Mouse (Mus musculus) MEL (cell line): ENCODE results near the gene Adamtsl1. TPM values are rescaled to one million over a fixed set of nuclear protein-coding genes. Genes with fewer than 3 reads are reported as not detected.

Experiments used
- DNase-seq: peaks from one replicate; pipeline ENCODE4 v3.0.0; 2011; ENCODE audit warnings: low read depth, low spot score
- H3K27ac ChIP-seq: 2 replicates; pipeline ENCODE4 v1.5.1; 2012; ENCODE audit warnings: low read depth, mild to moderate bottlenecking, control low read depth, low read length, moderate library complexity; ENCODE audit not compliant: control insufficient read depth
- H3K27me3 ChIP-seq, 2 experiments: fragments of 150-350 bp in 1 of 2; sonication (generic) in 1 of 2; 2 replicates each; pipeline ENCODE4 v1.6.1; 2012; ENCODE audit warnings: low read length in 2 of 2, mild to moderate bottlenecking in 2 of 2, improper control_type of control experiment in 1 of 2, moderate library complexity in 1 of 2; ENCODE audit not compliant: insufficient read depth in 2 of 2, control insufficient read depth in 1 of 2
- H3K36me3 ChIP-seq, 2 experiments: 2 replicates each; pipeline ENCODE4 v1.6.1; 2012 to 2014; ENCODE audit warnings: low read length in 2 of 2, improper control_type of control experiment in 1 of 2, inconsistent platforms in 1 of 2, mild to moderate bottlenecking in 1 of 2; ENCODE audit not compliant: insufficient read depth in 2 of 2, control insufficient read depth in 1 of 2
- H3K4me1 ChIP-seq, 2 experiments: fragments of 150-350 bp in 1 of 2; sonication (generic) in 1 of 2; 2 replicates each; pipeline ENCODE4 v1.6.1; 2012; ENCODE audit warnings: low read length in 2 of 2, improper control_type of control experiment in 1 of 2, mild to moderate bottlenecking in 1 of 2; ENCODE audit not compliant: insufficient read depth in 2 of 2, control insufficient read depth in 1 of 2
- H3K4me3 ChIP-seq, 2 experiments: fragments of 150-350 bp in 1 of 2; sonication (generic) in 1 of 2; 2 replicates each; pipeline ENCODE4 v1.5.1; 2012; ENCODE audit warnings: low read depth in 2 of 2, low read length in 2 of 2, mild to moderate bottlenecking in 2 of 2, moderate library complexity in 2 of 2, control low read depth in 1 of 2, improper control_type of control experiment in 1 of 2; ENCODE audit not compliant: control insufficient read depth in 1 of 2, insufficient read depth in 1 of 2
- H3K79me2 ChIP-seq: 2 replicates; pipeline ENCODE4 v1.6.1; 2012; ENCODE audit warnings: mild to moderate bottlenecking, low read length, moderate library complexity; ENCODE audit not compliant: control insufficient read depth, poor library complexity, insufficient read depth
- H3K9ac ChIP-seq: 2 replicates; pipeline ENCODE4 v1.6.1; 2012; ENCODE audit warnings: low read depth, mild to moderate bottlenecking, control low read depth, low read length, moderate library complexity; ENCODE audit not compliant: control insufficient read depth, poor library complexity, severe bottlenecking
- H3K9me3 ChIP-seq: fragments of 150-350 bp; sonication (generic); replicated peaks from 2 replicates; pipeline ENCODE4 v1.6.1; 2012; ENCODE audit warnings: mild to moderate bottlenecking, low read length, improper control_type of control experiment, moderate library complexity; ENCODE audit not compliant: insufficient read depth
- BHLHE40 ChIP-seq: IDR thresholded peaks from 2 replicates; pipeline ENCODE4 v1.6.1; 2012; ENCODE audit warnings: low read depth, mild to moderate bottlenecking, inconsistent platforms, low read length, improper control_type of control experiment, borderline replicate concordance
- CHD2 ChIP-seq: IDR thresholded peaks from 2 replicates; pipeline ENCODE4 v1.6.1; 2011; ENCODE audit warnings: low read length, improper control_type of control experiment
- CTCF ChIP-seq, 3 experiments: IDR thresholded peaks in 2 of 3; conservative IDR thresholded peaks in 1 of 3; 2 replicates each; pipeline ENCODE4 v1.5.1; 2011 to 2012; ENCODE audit warnings: low read length in 3 of 3, low read depth in 2 of 3, mild to moderate bottlenecking in 2 of 3, improper control_type of control experiment in 1 of 3, inconsistent platforms in 1 of 3, mixed read lengths in 1 of 3, moderate library complexity in 1 of 3; ENCODE audit not compliant: control insufficient read depth in 1 of 3, insufficient read depth in 1 of 3, poor library complexity in 1 of 3, severe bottlenecking in 1 of 3
- E2F4 ChIP-seq: IDR thresholded peaks from 2 replicates; pipeline ENCODE4 v1.6.1; 2011; ENCODE audit warnings: low read depth, low read length, improper control_type of control experiment, borderline replicate concordance
- GABPA ChIP-seq: IDR thresholded peaks from 2 replicates; pipeline ENCODE4 v1.6.1; 2012; ENCODE audit warnings: low read depth, mild to moderate bottlenecking, inconsistent platforms, low read length, improper control_type of control experiment, moderate library complexity
- GATA1 ChIP-seq: IDR thresholded peaks from 2 replicates; pipeline ENCODE4 v1.6.1; 2011; ENCODE audit warnings: low read depth, low read length, improper control_type of control experiment
- HCFC1 ChIP-seq: IDR thresholded peaks from 2 replicates; pipeline ENCODE4 v1.6.1; 2012; ENCODE audit warnings: low read depth, mild to moderate bottlenecking, inconsistent platforms, low read length, improper control_type of control experiment, moderate library complexity
- JUND ChIP-seq: IDR thresholded peaks from 2 replicates; pipeline ENCODE4 v1.6.1; 2011; ENCODE audit warnings: low read depth, mild to moderate bottlenecking, improper control_type of control experiment, low read length
- MAFK ChIP-seq: IDR thresholded peaks from 2 replicates; pipeline ENCODE4 v1.6.1; 2011; ENCODE audit warnings: low read depth, mild to moderate bottlenecking, low read length, improper control_type of control experiment, borderline replicate concordance
- MAX ChIP-seq: IDR thresholded peaks from 2 replicates; pipeline ENCODE4 v1.6.1; 2011; ENCODE audit warnings: low read length, improper control_type of control experiment
- MEF2A ChIP-seq: IDR thresholded peaks from 2 replicates; pipeline ENCODE4 v1.6.1; 2014; ENCODE audit warnings: low read depth, mild to moderate bottlenecking, inconsistent platforms, low read length, improper control_type of control experiment; ENCODE audit not compliant: poor library complexity, insufficient replicate concordance, severe bottlenecking; ENCODE audit errors: extremely low read depth
- MXI1 ChIP-seq: IDR thresholded peaks from 2 replicates; pipeline ENCODE4 v1.6.1; 2011; ENCODE audit warnings: mild to moderate bottlenecking, low read depth, low read length, improper control_type of control experiment
- MYB ChIP-seq: IDR thresholded peaks from 2 replicates; pipeline ENCODE4 v1.6.1; 2011; ENCODE audit warnings: mild to moderate bottlenecking, low read depth, low read length, improper control_type of control experiment
- NELFE ChIP-seq: IDR thresholded peaks from 2 replicates; pipeline ENCODE4 v1.6.1; 2011; ENCODE audit warnings: low read depth, low read length, improper control_type of control experiment
- NRF1 ChIP-seq: IDR thresholded peaks from 2 replicates; pipeline ENCODE4 v1.6.1; 2014; ENCODE audit warnings: low read depth, mild to moderate bottlenecking, inconsistent platforms, low read length, improper control_type of control experiment, moderate library complexity; ENCODE audit not compliant: poor library complexity, insufficient read depth, severe bottlenecking
- POLR2A ChIP-seq, 2 experiments: IDR thresholded peaks; 2 replicates each; pipeline ENCODE4 v1.6.1; 2011 to 2012; ENCODE audit warnings: low read length in 2 of 2, mild to moderate bottlenecking in 2 of 2, control low read depth in 1 of 2, improper control_type of control experiment in 1 of 2, low read depth in 1 of 2, moderate library complexity in 1 of 2; ENCODE audit not compliant: control insufficient read depth in 1 of 2, insufficient read depth in 1 of 2, poor library complexity in 1 of 2
- POLR2AphosphoS2 ChIP-seq: IDR thresholded peaks from 2 replicates; pipeline ENCODE4 v1.6.1; 2011; ENCODE audit warnings: low read length, improper control_type of control experiment
- POLR2AphosphoS5 ChIP-seq: IDR thresholded peaks from 2 replicates; pipeline ENCODE4 v1.6.1; 2012; ENCODE audit warnings: low read depth, borderline replicate concordance, mild to moderate bottlenecking, inconsistent platforms, low read length, moderate library complexity, mixed read lengths
- RAD21 ChIP-seq: IDR thresholded peaks from 2 replicates; pipeline ENCODE4 v1.6.1; 2011; ENCODE audit warnings: mild to moderate bottlenecking, low read depth, low read length, improper control_type of control experiment
- SIN3A ChIP-seq: IDR thresholded peaks from 2 replicates; pipeline ENCODE4 v1.6.1; 2012; ENCODE audit warnings: low read length, improper control_type of control experiment, inconsistent platforms
- TAL1 ChIP-seq: IDR thresholded peaks from 2 replicates; pipeline ENCODE4 v1.6.1; 2012; ENCODE audit warnings: mild to moderate bottlenecking, inconsistent platforms, low read length, moderate library complexity, mixed read lengths
- TCF12 ChIP-seq: IDR thresholded peaks from 2 replicates; pipeline ENCODE4 v1.6.1; 2014; ENCODE audit warnings: low read depth, mild to moderate bottlenecking, inconsistent platforms, low read length, improper control_type of control experiment, moderate library complexity
- UBTF ChIP-seq: IDR thresholded peaks from 2 replicates; pipeline ENCODE4 v1.6.1; 2012; ENCODE audit warnings: low read depth, mild to moderate bottlenecking, inconsistent platforms, low read length, improper control_type of control experiment, moderate library complexity, borderline replicate concordance; ENCODE audit not compliant: insufficient read depth
- USF1 ChIP-seq: IDR thresholded peaks from 2 replicates; pipeline ENCODE4 v1.6.1; 2014; ENCODE audit warnings: low read depth, mild to moderate bottlenecking, inconsistent platforms, low read length, improper control_type of control experiment, moderate library complexity
- USF2 ChIP-seq, 2 experiments: IDR thresholded peaks; 2 replicates each; pipeline ENCODE4 v1.6.1; 2011 to 2012; ENCODE audit warnings: improper control_type of control experiment in 2 of 2, low read length in 2 of 2, borderline replicate concordance in 1 of 2, inconsistent platforms in 1 of 2, low read depth in 1 of 2, mild to moderate bottlenecking in 1 of 2; ENCODE audit not compliant: insufficient read depth in 1 of 2
- ZMIZ1 ChIP-seq: IDR thresholded peaks from 2 replicates; pipeline ENCODE4 v1.6.1; 2012; ENCODE audit warnings: low read depth, mild to moderate bottlenecking, inconsistent platforms, low read length, improper control_type of control experiment, moderate library complexity
- ZNF384 ChIP-seq: IDR thresholded peaks from 2 replicates; pipeline ENCODE4 v1.6.1; 2012; ENCODE audit warnings: low read depth, mild to moderate bottlenecking, inconsistent platforms, low read length, improper control_type of control experiment
- polyA plus RNA-seq, 2 experiments: library from polyadenylated mRNA; stranded (reverse) in 1 of 2; unstranded in 1 of 2; fragments of >175 nt in 1 of 2; fragments of >200 nt in 1 of 2; gene quantifications; 2 replicates each; pipeline versions ENCODE4 v1.2.1 to v1.2.4; 2012; ENCODE audit warnings: low replicate concordance in 2 of 2, low read depth in 1 of 2; ENCODE audit not compliant: insufficient read length in 2 of 2, insufficient read depth in 1 of 2, missing spikeins in 1 of 2
- total RNA-seq: library from RNA; depleted of rRNA; stranded (reverse); fragments of 300-350 nt; gene quantifications from 2 replicates; pipeline ENCODE4 v1.2.3, GENCODE M21; 2012

Adamtsl1 gene
- total and polyA plus RNA-seq, 3 experiments, result not detected

DNA sequence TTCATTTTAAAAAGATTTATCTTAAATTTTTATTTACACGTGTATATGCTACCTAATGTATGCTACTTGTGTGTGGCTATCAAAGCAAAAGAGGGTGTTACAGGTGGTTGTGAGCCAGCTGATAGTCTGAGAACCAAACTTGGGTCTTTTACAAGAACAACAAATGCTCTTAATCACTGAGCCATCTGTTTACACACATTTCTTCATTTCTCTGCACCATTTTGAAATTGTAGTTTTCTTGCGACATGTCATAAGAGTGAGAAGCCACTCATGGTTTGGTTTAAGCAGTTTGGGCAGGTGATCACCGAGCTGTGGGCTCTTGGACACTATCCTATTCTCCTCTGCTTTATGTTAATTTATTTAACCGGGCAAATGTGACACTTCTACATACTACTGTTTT is 29.2 kb downstream of the Adamtsl1 start (continued):
- TF ChIP-seq POLR2AphosphoS5, result no peak
- TF ChIP-seq BHLHE40, result no peak
- TF ChIP-seq NRF1, result no peak
- TF ChIP-seq, all 39 proteins: peak for 0

DNA sequence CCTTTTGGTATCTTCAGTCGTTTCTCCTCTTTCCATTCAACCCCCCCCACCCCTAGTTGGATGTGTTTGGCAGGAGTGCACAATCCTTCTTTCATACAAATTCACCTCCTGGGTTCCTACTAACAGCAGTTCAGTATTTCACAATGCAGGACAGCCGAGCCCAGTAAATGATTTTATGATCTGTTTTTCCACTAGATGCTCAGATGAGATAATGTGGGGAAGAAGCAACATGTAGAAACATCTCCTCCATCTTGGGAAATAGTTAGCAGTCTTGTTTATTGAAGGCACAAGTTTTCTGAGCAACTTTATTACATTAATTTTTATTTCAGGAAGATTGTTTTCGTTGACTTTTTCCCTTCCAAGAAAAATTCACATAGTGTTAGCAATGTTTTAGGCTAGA is 40.7 kb downstream of the Adamtsl1 start:
- Histone ChIP-seq H3K36me3 (no peaks in the 10 kb centered on the region), H3K4me3 (no peak overlapping the region), H3K27ac (no peak overlapping the region), H3K9me3 (no peaks in the 10 kb centered on the region), H3K9ac (no peak overlapping the region), H3K4me1 (no peaks in the 10 kb centered on the region), H3K27me3 (no peaks in the 10 kb centered on the region), H3K79me2 (no peaks in the 10 kb centered on the region)
- TF ChIP-seq TCF12 (no peak), POLR2AphosphoS5 (no peak), POLR2AphosphoS2 (no peak), USF2 (IDR thresholded peaks at IDR 0.05; ENCODE audit: borderline replicate concordance in 1 of 2, insufficient read depth in 1 of 2, low read depth in 1 of 2, low read length in 2 of 2) (no peak), UBTF (no peak), GATA1 (no peak), ZNF384 (no peak), MAFK (no peak), CHD2 (no peak), MYB (no peak), ZMIZ1 (no peak), HCFC1 (no peak), MAX (no peak), TAL1 (no peak), USF1 (no peak), JUND (no peak), E2F4 (no peak)
- no peak for DNase-seq

DNA sequence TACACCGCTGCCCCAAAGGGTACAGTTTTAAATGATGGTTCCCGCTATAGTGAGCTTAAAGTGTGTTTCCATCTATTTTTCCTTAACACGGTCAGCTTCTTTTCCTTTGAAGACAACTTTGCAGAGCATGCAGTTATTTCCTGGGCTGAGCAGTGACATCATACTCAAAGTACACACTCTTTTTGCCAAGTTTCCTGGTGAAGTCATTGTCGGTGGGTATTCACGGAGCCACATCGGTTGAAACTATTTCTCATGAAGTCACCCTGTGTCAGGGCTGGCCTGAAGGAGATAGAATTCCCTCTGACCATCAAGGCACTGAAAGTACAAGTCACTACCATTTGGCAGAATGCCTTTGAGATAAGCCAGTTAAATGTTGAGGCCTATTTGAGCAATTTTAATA is 45.8 kb downstream of the Adamtsl1 start:
- Histone ChIP-seq H3K9me3 (no peaks in the 10 kb centered on the region), H3K4me3 (no peak overlapping the region), H3K4me1 (no peaks in the 10 kb centered on the region), H3K9ac (no peak overlapping the region), H3K27me3 (no peaks in the 10 kb centered on the region), H3K27ac (no peak overlapping the region), H3K79me2 (no peaks in the 10 kb centered on the region), H3K36me3 (no peaks in the 10 kb centered on the region)
- no peak for TF ChIP-seq POLR2A (IDR thresholded peaks at IDR 0.05; ENCODE audit: control insufficient read depth in 1 of 2, insufficient read depth in 1 of 2, low read depth in 1 of 2, low read length in 2 of 2, poor library complexity in 1 of 2)
- TF ChIP-seq RAD21, result no peak
- no peak for TF ChIP-seq MEF2A
- no peak for TF ChIP-seq CTCF (IDR thresholded peaks at IDR 0.05 in 2 of 3, conservative IDR thresholded peaks at IDR 0.05 in 1 of 3; ENCODE audit: control insufficient read depth in 1 of 3, insufficient read depth in 1 of 3, low read depth in 2 of 3, low read length in 3 of 3, poor library complexity in 1 of 3, severe bottlenecking in 1 of 3)
- no peak for TF ChIP-seq POLR2AphosphoS2
- TF ChIP-seq MYB, result no peak
- no peak for TF ChIP-seq NRF1
- TF ChIP-seq SIN3A, result no peak
- TF ChIP-seq POLR2AphosphoS5, result no peak
- TF ChIP-seq GABPA, result no peak
- no peak for TF ChIP-seq JUND
- no peak for TF ChIP-seq HCFC1
- no peak for TF ChIP-seq MXI1
- no peak for TF ChIP-seq NELFE
- no peak for TF ChIP-seq USF1
- no peak for TF ChIP-seq TCF12
- no peak for TF ChIP-seq MAX
- TF ChIP-seq ZNF384, result no peak
- no peak for DNase-seq
